Mouse (Mus musculus) testis, adult 2 months (tissue): ENCODE measurements around the gene Endog.

Source experiments
- CTCF ChIP-seq: fragments of 200-500 bp; IDR thresholded peaks from 2 replicates; pipeline ENCODE4 v1.5.1; 2012; ENCODE audit warnings: low read depth, mild to moderate bottlenecking, inconsistent platforms, low read length, moderate library complexity; ENCODE audit not compliant: control insufficient read depth, insufficient read depth, insufficient replicate concordance
- POLR2A ChIP-seq: fragments of 200-500 bp; IDR thresholded peaks from 2 replicates; pipeline ENCODE4 v1.6.1; 2012; ENCODE audit warnings: low read depth, mild to moderate bottlenecking, inconsistent platforms, low read length, moderate library complexity; ENCODE audit not compliant: control insufficient read depth

- no peak for TF ChIP-seq CTCF
- no peak for TF ChIP-seq POLR2A
Measured at GRCm38 (mm10) chr2:30123729-30124471, 47.4 kb upstream of the Endog start.
